Mouse (Mus musculus) heart, adult 2 months (tissue): ENCODE measurements around the gene Nufip1. TPM values are rescaled to one million over a fixed set of nuclear protein-coding genes. Genes with fewer than 3 reads are reported as not detected.

Experiments used
- DNase-seq, 2 experiments: peaks; one replicate each; pipeline ENCODE4 v3.0.0; 2021
- H3K27ac ChIP-seq: fragments of 200-600 bp; 2 replicates; pipeline ENCODE4 v1.8.1; 2022
- H3K27me3 ChIP-seq: fragments of 200-500 bp; 2 replicates; pipeline ENCODE4 v1.6.1; 2012; ENCODE audit warnings: mild to moderate bottlenecking, low read length, inconsistent platforms, mixed read lengths; ENCODE audit not compliant: control insufficient read depth, insufficient read depth
- H3K36me3 ChIP-seq: fragments of 200-500 bp; 2 replicates; pipeline ENCODE4 v1.6.1; 2012; ENCODE audit warnings: low read length, inconsistent platforms; ENCODE audit not compliant: control insufficient read depth, insufficient read depth
- H3K4me1 ChIP-seq: fragments of 200-500 bp; 2 replicates; pipeline ENCODE4 v1.6.1; 2011; ENCODE audit warnings: low read length; ENCODE audit not compliant: control insufficient read depth, insufficient read depth
- H3K4me3 ChIP-seq: fragments of 200-600 bp; 2 replicates; pipeline ENCODE4 v1.8.1; 2022
- H3K79me2 ChIP-seq: fragments of 200-500 bp; replicated peaks from 2 replicates; pipeline ENCODE4 v1.6.1; 2012; ENCODE audit warnings: mild to moderate bottlenecking, inconsistent platforms, low read length, moderate library complexity, mixed read lengths; ENCODE audit not compliant: control insufficient read depth, insufficient read depth
- H3K9ac ChIP-seq: fragments of 200-500 bp; 2 replicates; pipeline ENCODE4 v1.6.1; 2012; ENCODE audit warnings: low read depth, mild to moderate bottlenecking, control low read depth, inconsistent platforms, low read length, mixed read lengths
- CTCF ChIP-seq: fragments of 200-600 bp; IDR thresholded peaks from 2 replicates; pipeline ENCODE4 v1.8.1; 2022; ENCODE audit warnings: antibody characterized with exemption, mild to moderate bottlenecking, moderate library complexity
- EP300 ChIP-seq: fragments of 200-500 bp; IDR thresholded peaks from 2 replicates; pipeline ENCODE4 v1.6.1; 2011; ENCODE audit warnings: low read depth, low read length, control low read depth; ENCODE audit not compliant: insufficient read depth
- POLR2A ChIP-seq: fragments of 200-500 bp; IDR thresholded peaks from 2 replicates; pipeline ENCODE4 v1.6.1; 2011; ENCODE audit warnings: mild to moderate bottlenecking, low read depth, low read length, control low read depth; ENCODE audit not compliant: insufficient read depth
- WGBS: fragments of 180-500 bp; shearing (Covaris S2); methylation state at CpG from one replicate; pipeline ENCODE4 v1.1.7; 2018; 5-methylcytosine and 5-hydroxymethylcytosine counted together
- intact Hi-C: fragments of 180-260 bp; cut with DNase I; formaldehyde crosslinking; loops from one replicate; pipeline ENCODE4 v1.15.1; 2025
- polyA plus RNA-seq: library from polyadenylated mRNA; depleted of rRNA; stranded (reverse); fragments of >200 nt; gene quantifications from 2 replicates; pipeline ENCODE4 v1.2.3, GENCODE M21; 2012
- total RNA-seq, 2 experiments: library from RNA; stranded (reverse); gene quantifications; 2 replicates each; pipeline ENCODE4 v1.2.3; 2021

Nufip1 gene
- total and polyA plus RNA-seq, 3 experiments = 1.5 to 3.1 (median 3.0) TPM

- H3K9ac ChIP-seq = no peak overlapping the region
- H3K4me3 ChIP-seq = no peak overlapping the region
- H3K4me1 ChIP-seq = peaks cover 8% of the 10 kb centered on the region
- H3K79me2 ChIP-seq = no peaks in the 10 kb centered on the region
- H3K27ac ChIP-seq = no peak overlapping the region
- no peaks in the 10 kb centered on the region for H3K36me3 ChIP-seq
- DNase-seq = no peak
- TF ChIP-seq CTCF = no peak
- WGBS = 43% methylated on average over 7 of the region's 7 CpGs
- intact Hi-C loops = no loop called here
- H3K27me3 ChIP-seq = no peaks in the 10 kb centered on the region
These were observed 35.2 kb downstream of the Nufip1 start for GRCm38 (mm10) chr14:76145868-76146267.

- Histone ChIP-seq H3K27ac (no peak overlapping the region), H3K4me1 (peaks cover 9% of the 10 kb centered on the region), H3K9ac (no peak overlapping the region), H3K79me2 (no peaks in the 10 kb centered on the region), H3K4me3 (no peak overlapping the region), H3K27me3 (no peaks in the 10 kb centered on the region), H3K36me3 (no peaks in the 10 kb centered on the region)
- intact Hi-C loops = no loop called here
- WGBS = 77% methylated on average over 6 of the region's 6 CpGs
- no peak for DNase-seq
- no peak for TF ChIP-seq EP300
- no peak for TF ChIP-seq CTCF
- no peak for TF ChIP-seq POLR2A
These were observed 36.4 kb downstream of the Nufip1 start for GRCm38 (mm10) chr14:76147061-76147460.

GRCm38 (mm10) chr14:76148294-76148693 lies 37.6 kb downstream of the Nufip1 start:
- Histone ChIP-seq H3K9ac (no peak overlapping the region), H3K4me1 (peaks cover 9% of the 10 kb centered on the region), H3K27me3 (no peaks in the 10 kb centered on the region), H3K27ac (no peak overlapping the region), H3K79me2 (no peaks in the 10 kb centered on the region), H3K4me3 (no peak overlapping the region), H3K36me3 (no peaks in the 10 kb centered on the region)
- intact Hi-C loops = no loop called here
- WGBS = 88% methylated on average over 10 of the region's 10 CpGs
- no peak for DNase-seq
- TF ChIP-seq CTCF (no peak), POLR2A (no peak), EP300 (no peak)

GRCm38 (mm10) chr14:76149531-76150179 lies 39.0 kb downstream of the Nufip1 start:
- Histone ChIP-seq H3K4me1 (peaks cover 9% of the 10 kb centered on the region), H3K27ac (peak overlapping the region; percentile 77), H3K36me3 (no peaks in the 10 kb centered on the region), H3K27me3 (no peaks in the 10 kb centered on the region), H3K79me2 (no peaks in the 10 kb centered on the region), H3K4me3 (peak overlapping the region; percentile 42), H3K9ac (0 out of 2 replicates have a peak overlapping the region, but pooled peaks have one; percentile 8)
- TF ChIP-seq CTCF = no peak
- TF ChIP-seq EP300 = no peak
- TF ChIP-seq POLR2A = peak; percentile 56
- WGBS = 9% methylated on average over 13 of the region's 13 CpGs
- intact Hi-C loops = loop anchor here (5.0 kb wide), 1 partner anchor 37 kb away; the partner anchor contains the start of genes Gpalpp1 and Nufip1
- DNase-seq = peak; percentile 89 to 90

GRCm38 (mm10) chr14:76150499-76150898 lies 39.8 kb downstream of the Nufip1 start:
- intact Hi-C loops = loop anchor here (5.0 kb wide), 1 partner anchor 38 kb away; the partner anchor contains the start of genes Gpalpp1 and Nufip1
- H3K4me3 ChIP-seq = no peak overlapping the region
- peak overlapping the region; percentile 77 for H3K27ac ChIP-seq
- peaks cover 9% of the 10 kb centered on the region for H3K4me1 ChIP-seq
- no peaks in the 10 kb centered on the region for H3K36me3 ChIP-seq
- no peaks in the 10 kb centered on the region for H3K79me2 ChIP-seq
- no peaks in the 10 kb centered on the region for H3K27me3 ChIP-seq
- WGBS = 79% methylated on average over 11 of the region's 11 CpGs
- no peak overlapping the region for H3K9ac ChIP-seq
- TF ChIP-seq CTCF = no peak
- no peak for TF ChIP-seq EP300
- no peak for TF ChIP-seq POLR2A
- DNase-seq = no peak

GRCm38 (mm10) chr14:76151011-76151410 lies 40.3 kb downstream of the Nufip1 start:
- no peak for TF ChIP-seq CTCF
- no peak for TF ChIP-seq POLR2A
- TF ChIP-seq EP300 = no peak
- intact Hi-C loops = loop anchor here (5.0 kb wide), 1 partner anchor 39 kb away; the partner anchor contains the start of genes Gpalpp1 and Nufip1
- peaks cover 9% of the 10 kb centered on the region for H3K4me1 ChIP-seq
- no peaks in the 10 kb centered on the region for H3K27me3 ChIP-seq
- H3K9ac ChIP-seq = no peak overlapping the region
- DNase-seq = no peak
- no peaks in the 10 kb centered on the region for H3K36me3 ChIP-seq
- H3K4me3 ChIP-seq = no peak overlapping the region
- H3K79me2 ChIP-seq = no peaks in the 10 kb centered on the region
- peak overlapping the region; percentile 77; the same call in 1 of the 2 replicates for H3K27ac ChIP-seq
- WGBS = 60% methylated on average over 2 of the region's 2 CpGs
